Mouse (Mus musculus) liver, embryonic 14.5 days (tissue): ENCODE measurements around the gene Gtpbp1. TPM values are rescaled to one million over a fixed set of nuclear protein-coding genes. Genes with fewer than 3 reads are reported as not detected.

Experiments
- ATAC-seq: fragments of 200-750 bp; cut with Nextera tagmentation; 2 replicates; pipeline ENCODE4 v1.8.0; 2017; ENCODE audit warnings: moderate number of reproducible peaks, mild to moderate bottlenecking, moderate library complexity; ENCODE audit not compliant: insufficient read depth
- DNase-seq, 3 experiments: peaks; one replicate each; pipeline ENCODE4 v3.0.0-alpha.2; 2012 to 2013; ENCODE audit warnings: low read depth in 3 of 3, low spot score in 3 of 3
- H3K27ac ChIP-seq: fragments of 300-500 bp; sonication (generic); 2 replicates; pipeline ENCODE4 v1.5.1; 2014; ENCODE audit warnings: moderate library complexity, mild to moderate bottlenecking, control low read depth, inconsistent platforms
- H3K27me3 ChIP-seq: fragments of 300-500 bp; sonication (generic); 2 replicates; pipeline ENCODE4 v1.6.1; 2014; ENCODE audit warnings: mild to moderate bottlenecking, low read length, moderate library complexity; ENCODE audit not compliant: control insufficient read depth, insufficient read depth
- H3K36me3 ChIP-seq: fragments of 300-500 bp; sonication (generic); replicated peaks from 2 replicates; pipeline ENCODE4 v1.6.1; 2014; ENCODE audit warnings: low read depth; ENCODE audit not compliant: control insufficient read depth, insufficient read depth
- H3K4me1 ChIP-seq, 2 experiments: fragments of 200-500 bp in 1 of 2; fragments of 300-500 bp in 1 of 2; sonication (generic) in 1 of 2; replicated peaks; 2 replicates each; pipeline ENCODE4 v1.6.1; 2012 to 2014; ENCODE audit warnings: antibody characterized with exemption in 1 of 2, inconsistent platforms in 1 of 2, low read length in 1 of 2; ENCODE audit not compliant: control insufficient read depth in 2 of 2, insufficient read depth in 2 of 2
- H3K4me2 ChIP-seq: fragments of 300-500 bp; sonication (generic); 2 replicates; pipeline ENCODE4 v1.6.1; 2014; ENCODE audit warnings: low read depth, mild to moderate bottlenecking, control low read depth, moderate library complexity
- H3K4me3 ChIP-seq, 2 experiments: fragments of 200-500 bp in 1 of 2; fragments of 300-500 bp in 1 of 2; sonication (generic) in 1 of 2; 2 replicates each; pipeline ENCODE4 v1.5.1; 2012 to 2014; ENCODE audit warnings: low read depth in 2 of 2, low read length in 2 of 2, mild to moderate bottlenecking in 2 of 2, control low read depth in 1 of 2, inconsistent platforms in 1 of 2, moderate library complexity in 1 of 2; ENCODE audit not compliant: insufficient read depth in 1 of 2
- H3K9ac ChIP-seq: fragments of 300-500 bp; sonication (generic); replicated peaks from 2 replicates; pipeline ENCODE4 v1.6.1; 2014; ENCODE audit warnings: mild to moderate bottlenecking, control low read depth, moderate library complexity
- H3K9me3 ChIP-seq: fragments of 300-500 bp; sonication (generic); 2 replicates; pipeline ENCODE4 v1.6.1; 2016; ENCODE audit warnings: low read length, mixed read lengths; ENCODE audit not compliant: control insufficient read depth
- CTCF ChIP-seq: IDR thresholded peaks from 2 replicates; pipeline ENCODE4 v1.5.1; 2016; ENCODE audit warnings: antibody characterized with exemption, low read depth, control low read depth
- EP300 ChIP-seq: IDR thresholded peaks from 2 replicates; pipeline ENCODE4 v1.6.1; 2016; ENCODE audit warnings: antibody characterized with exemption, low read depth
- WGBS: fragments of 180-500 bp; shearing (Covaris S2); extraction: QIAGEN DNeasy Blood & Tissue Kit; methylation state at CpG from one replicate; pipeline ENCODE4 v1.1.7; 2014; ENCODE audit not compliant: insufficient replicate concordance; 5-methylcytosine and 5-hydroxymethylcytosine counted together
- polyA plus RNA-seq, 2 experiments: library from polyadenylated mRNA; depleted of rRNA in 1 of 2; stranded (reverse) in 1 of 2; unstranded in 1 of 2; fragments of >200 nt; fragmentation: Nextera tagmentation in 1 of 2; extraction: Ambion mirVana in 1 of 2; gene quantifications; 2 replicates each; pipeline versions ENCODE4 v1.2.1 to v1.2.3; 2012 to 2014

The Gtpbp1 gene
- polyA plus RNA-seq, 2 experiments, result 22.6 to 23.5 TPM

DNA sequence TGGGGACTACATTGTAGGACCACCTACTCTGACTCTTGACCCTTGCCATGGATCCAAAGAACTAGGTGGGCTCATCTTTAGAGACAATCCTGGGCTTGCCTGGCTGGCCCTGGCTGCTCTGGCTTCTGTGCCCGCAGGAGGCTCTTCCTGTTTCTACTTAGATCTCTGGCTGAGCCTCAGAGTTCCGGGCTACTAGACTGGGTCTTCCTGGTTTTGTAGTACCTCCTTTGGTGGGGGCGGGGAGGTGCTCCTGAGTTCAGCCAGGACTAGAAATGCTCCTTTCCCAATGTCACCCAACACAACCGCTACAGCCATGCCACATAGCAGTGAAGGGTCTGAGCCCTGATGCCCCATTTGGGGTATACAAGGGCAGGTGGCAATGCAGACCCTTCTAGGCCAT lies 30.2 kb downstream of the Gtpbp1 start:
- ATAC-seq (no peak), DNase-seq (no peak)
- no peak for TF ChIP-seq CTCF
- 61% methylated on average over 4 of the region's 4 CpGs for WGBS
- H3K4me2 ChIP-seq, result no peak overlapping the region
- H3K27me3 ChIP-seq, result no peaks in the 10 kb centered on the region
- no peaks in the 10 kb centered on the region for H3K9me3 ChIP-seq
- no peak overlapping the region for H3K27ac ChIP-seq
- H3K4me1 ChIP-seq, result no peaks in the 10 kb centered on the region
- no peak overlapping the region for H3K9ac ChIP-seq
- H3K36me3 ChIP-seq, result peaks cover 53% of the 10 kb centered on the region
- H3K4me3 ChIP-seq, result no peak overlapping the region

DNA sequence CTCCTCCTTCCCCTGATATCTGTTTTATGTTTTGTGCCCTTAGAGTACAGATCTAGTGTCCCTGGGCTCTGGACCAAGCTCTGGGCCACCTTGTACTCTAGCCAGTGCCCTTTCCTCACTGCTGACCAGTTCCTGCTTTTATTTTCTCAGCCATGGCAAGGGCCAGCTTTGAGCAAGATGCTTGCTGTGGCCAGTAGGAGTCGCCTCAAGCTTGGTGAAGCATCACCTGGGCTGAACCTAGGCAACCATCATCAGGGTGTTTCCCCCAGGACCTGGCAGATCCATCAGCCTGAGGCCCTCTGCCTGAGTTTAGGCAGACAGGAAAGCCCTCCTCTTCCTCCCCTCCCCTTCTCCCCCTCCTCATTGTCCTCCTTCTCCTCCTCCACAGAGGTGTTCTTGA lies 32.8 kb downstream of the Gtpbp1 start:
- no peak overlapping the region for H3K9ac ChIP-seq
- H3K27ac ChIP-seq, result no peak overlapping the region
- 24% methylated on average over 1 of the region's 1 CpGs for WGBS
- peaks cover 28% of the 10 kb centered on the region for H3K36me3 ChIP-seq
- H3K4me2 ChIP-seq, result no peak overlapping the region
- H3K27me3 ChIP-seq, result no peaks in the 10 kb centered on the region
- ATAC-seq (no peak), DNase-seq (no peak)
- TF ChIP-seq EP300 (no peak), CTCF (peak; percentile 76)
- H3K4me1 ChIP-seq, result no peaks in the 10 kb centered on the region
- no peak overlapping the region for H3K4me3 ChIP-seq
- H3K9me3 ChIP-seq, result no peaks in the 10 kb centered on the region

DNA sequence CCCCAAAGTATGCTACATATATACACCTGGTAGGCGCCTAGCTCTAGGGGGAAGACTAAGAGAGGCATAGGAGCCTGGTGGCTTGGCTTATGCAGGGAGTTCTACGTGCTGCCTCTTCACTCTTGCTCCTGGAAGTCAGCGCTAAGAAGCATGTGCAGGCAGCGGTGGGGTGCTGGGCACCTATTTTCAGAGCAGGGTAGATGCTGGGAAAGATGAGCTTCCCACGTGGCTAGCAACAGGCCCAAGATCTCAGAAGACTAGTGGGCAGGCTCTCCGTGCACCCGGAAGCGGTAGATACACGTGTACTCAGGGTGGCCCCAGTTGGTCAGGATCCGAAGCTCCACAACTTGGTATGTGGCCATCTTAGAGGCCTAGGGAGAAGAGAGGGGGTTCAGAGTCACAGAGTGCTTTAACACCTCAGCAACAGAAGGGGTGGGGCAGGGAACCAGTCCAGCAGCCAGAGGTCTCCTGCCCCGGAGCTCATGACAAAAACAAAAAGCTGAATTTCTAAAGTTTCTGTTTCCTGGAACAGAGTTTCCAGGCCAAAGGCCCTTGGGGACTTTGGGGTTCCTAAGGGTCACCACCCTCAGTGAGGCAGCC lies 34.6 kb downstream of the Gtpbp1 start:
- Histone ChIP-seq H3K4me2 (no peak overlapping the region), H3K27ac (no peak overlapping the region), H3K4me1 (no peaks in the 10 kb centered on the region), H3K9me3 (no peaks in the 10 kb centered on the region), H3K27me3 (no peaks in the 10 kb centered on the region), H3K9ac (no peak overlapping the region), H3K36me3 (peaks cover 10% of the 10 kb centered on the region), H3K4me3 (no peak overlapping the region)
- DNase-seq, result no peak
- WGBS, result 78% methylated on average over 11 of the region's 11 CpGs
- TF ChIP-seq EP300 (no peak), CTCF (no peak)
- no peak for ATAC-seq

DNA sequence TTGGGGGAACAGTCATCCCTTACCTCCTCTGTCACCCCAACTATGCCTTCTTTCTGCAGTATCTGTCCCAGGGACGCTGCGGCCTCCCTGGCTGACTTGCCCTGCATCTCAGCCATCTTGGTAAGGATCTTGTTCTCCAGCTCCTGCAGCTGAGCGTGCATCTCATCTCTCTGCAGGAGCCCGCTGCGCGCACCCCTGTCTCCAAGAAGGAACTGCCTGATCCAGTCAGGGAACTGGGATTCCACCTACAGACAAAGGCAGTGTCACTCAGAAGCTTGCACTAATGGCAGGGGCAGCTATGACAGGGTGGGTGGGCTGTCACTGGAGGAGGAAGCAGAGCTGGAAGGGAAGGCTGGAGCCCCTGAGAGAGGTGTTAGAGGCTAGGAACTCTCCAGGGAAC lies 37.2 kb downstream of the Gtpbp1 start:
- TF ChIP-seq CTCF, result no peak
- TF ChIP-seq EP300, result no peak
- Histone ChIP-seq H3K36me3 (no peaks in the 10 kb centered on the region; the same call in 1 of the 2 replicates), H3K9me3 (no peaks in the 10 kb centered on the region), H3K27me3 (no peaks in the 10 kb centered on the region), H3K4me1 (no peaks in the 10 kb centered on the region), H3K4me2 (no peak overlapping the region), H3K4me3 (no peak overlapping the region), H3K27ac (no peak overlapping the region), H3K9ac (no peak overlapping the region)
- WGBS, result 91% methylated on average over 6 of the region's 6 CpGs
- DNase-seq (no peak), ATAC-seq (no peak)

DNA sequence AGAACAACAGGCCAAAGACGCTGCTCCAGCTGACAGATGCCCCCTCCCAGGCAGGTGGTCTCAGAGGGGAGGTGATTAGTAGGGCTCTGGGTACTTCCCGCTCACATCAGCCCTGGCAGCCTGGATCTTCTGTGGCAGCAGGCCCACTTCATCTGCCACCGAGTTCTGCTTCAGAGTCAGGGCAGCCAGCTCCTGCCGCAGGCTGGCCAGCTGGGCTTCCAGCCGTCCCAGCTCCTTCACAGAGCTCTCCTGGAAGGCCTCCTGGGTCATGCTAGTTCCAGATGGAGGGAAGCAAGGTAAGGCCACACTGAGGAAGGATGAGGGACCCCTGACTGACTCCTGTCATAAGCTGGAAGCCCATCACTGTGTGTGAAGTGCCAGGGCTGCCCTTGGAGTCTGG lies 37.7 kb downstream of the Gtpbp1 start:
- Histone ChIP-seq H3K4me2 (no peak overlapping the region), H3K27me3 (no peaks in the 10 kb centered on the region), H3K4me1 (no peaks in the 10 kb centered on the region), H3K4me3 (no peak overlapping the region), H3K36me3 (no peaks in the 10 kb centered on the region; the same call in 1 of the 2 replicates), H3K27ac (no peak overlapping the region), H3K9ac (no peak overlapping the region), H3K9me3 (no peaks in the 10 kb centered on the region)
- ATAC-seq (no peak), DNase-seq (no peak)
- TF ChIP-seq EP300 (no peak), CTCF (no peak)
- 75% methylated on average over 5 of the region's 5 CpGs for WGBS
